Mouse (Mus musculus) intestine, postnatal 0 days (tissue): ENCODE data around the gene Zic4. TPM values are rescaled to one million over a fixed set of nuclear protein-coding genes. Genes with fewer than 3 reads are reported as not detected.

ENCODE experiments used
- ATAC-seq: fragments of 200-750 bp; cut with Nextera tagmentation; 2 replicates; pipeline ENCODE4 v1.8.0; 2017; ENCODE audit warnings: mild to moderate bottlenecking, moderate TSS enrichment, moderate library complexity
- H3K27ac ChIP-seq: fragments of 300-500 bp; sonication (generic); 2 replicates; pipeline ENCODE4 v1.5.1; 2014; ENCODE audit warnings: mild to moderate bottlenecking, low read depth, low read length, moderate library complexity
- H3K27me3 ChIP-seq: fragments of 300-500 bp; sonication (generic); replicated peaks from 2 replicates; pipeline ENCODE4 v1.6.1; 2014; ENCODE audit warnings: low read length, mixed read lengths; ENCODE audit not compliant: control insufficient read depth, insufficient read depth
- H3K36me3 ChIP-seq: fragments of 300-500 bp; sonication (generic); 2 replicates; pipeline ENCODE4 v1.6.1; 2014; ENCODE audit warnings: mild to moderate bottlenecking, moderate library complexity; ENCODE audit not compliant: control insufficient read depth, insufficient read depth
- H3K4me1 ChIP-seq: fragments of 300-500 bp; sonication (generic); replicated peaks from 2 replicates; pipeline ENCODE4 v1.6.1; 2014; ENCODE audit warnings: antibody characterized with exemption, low read length, mixed read lengths; ENCODE audit not compliant: control insufficient read depth, insufficient read depth
- H3K4me2 ChIP-seq: fragments of 300-500 bp; sonication (generic); replicated peaks from 2 replicates; pipeline ENCODE4 v1.6.1; 2014; ENCODE audit warnings: low read depth, mild to moderate bottlenecking, moderate library complexity
- H3K4me3 ChIP-seq: fragments of 300-500 bp; sonication (generic); 2 replicates; pipeline ENCODE4 v1.5.1; 2014; ENCODE audit warnings: low read depth, low read length
- H3K9ac ChIP-seq: fragments of 300-500 bp; sonication (generic); 2 replicates; pipeline ENCODE4 v1.6.1; 2014; ENCODE audit warnings: mild to moderate bottlenecking, low read depth, low read length
- H3K9me3 ChIP-seq: fragments of 300-500 bp; sonication (generic); 2 replicates; pipeline ENCODE4 v1.6.1; 2016; ENCODE audit warnings: mixed run types; ENCODE audit not compliant: control insufficient read depth
- CTCF ChIP-seq: sonication (generic); IDR thresholded peaks from 2 replicates; pipeline ENCODE4 v1.5.1; 2016; ENCODE audit warnings: low read depth, mild to moderate bottlenecking, control low read depth, antibody characterized with exemption, moderate library complexity
- WGBS: fragments of 180-500 bp; shearing (Covaris S2); extraction: QIAGEN DNeasy Blood & Tissue Kit; methylation state at CpG from one replicate; pipeline ENCODE4 v1.1.7; 2014; 5-methylcytosine and 5-hydroxymethylcytosine counted together
- polyA plus RNA-seq: library from polyadenylated mRNA; unstranded; fragments of >200 nt; fragmentation: Nextera tagmentation; extraction: Ambion mirVana; gene quantifications from 2 replicates; pipeline ENCODE4 v1.2.1, GENCODE M21; 2015

Gene Zic4
- polyA plus RNA-seq, 1 experiment from 2014 or later: not detected

- no peak for ATAC-seq
- Histone ChIP-seq H3K9me3 (no peaks in the 10 kb centered on the region), H3K27me3 (peaks cover 91% of the 10 kb centered on the region), H3K4me1 (0 out of 2 replicates have a peak, but pooled peaks cover 4% of the 10 kb centered on the region), H3K9ac (no peak overlapping the region), H3K36me3 (no peaks in the 10 kb centered on the region), H3K27ac (no peak overlapping the region), H3K4me3 (peak overlapping the region; percentile 43), H3K4me2 (peak overlapping the region; percentile 62)
- TF ChIP-seq CTCF: no peak
- 1% methylated on average over 35 of the region's 35 CpGs for WGBS
Observed at GRCm38 (mm10) chr9:91361033-91361855, 969 bp upstream of the Zic4 start.

DNA sequence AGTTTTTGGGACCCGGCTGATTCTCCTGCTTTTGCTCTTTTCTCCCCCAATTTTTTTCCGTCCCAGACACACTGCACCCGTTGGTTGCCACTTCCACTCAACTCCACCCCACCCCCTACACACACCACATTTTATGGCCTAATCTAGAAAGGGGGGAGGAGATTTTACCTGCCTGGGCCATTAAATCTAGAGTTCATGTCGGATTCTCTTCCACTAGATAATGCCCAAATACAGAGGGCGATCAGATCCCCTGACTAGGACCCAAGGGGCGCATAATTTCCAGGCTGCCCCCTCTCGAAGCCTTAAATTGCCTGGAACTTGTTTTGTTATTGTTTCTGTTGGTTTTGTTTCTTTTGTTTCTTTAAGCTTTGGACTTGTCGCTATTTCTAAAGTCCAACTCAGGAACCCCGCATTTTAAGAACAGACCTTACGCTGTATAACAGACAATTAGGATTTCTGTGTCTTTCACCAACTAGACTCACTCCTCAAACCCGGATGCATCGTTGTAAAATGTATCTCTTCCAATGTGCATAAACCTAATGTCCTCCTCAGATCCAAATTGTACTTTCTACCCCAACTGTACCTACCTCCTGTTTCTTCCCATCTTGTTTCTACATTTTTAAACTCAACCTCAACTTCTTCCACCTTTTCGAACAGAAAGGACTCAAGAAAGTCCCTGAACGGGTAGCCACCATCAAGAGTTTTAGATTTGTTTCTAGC, 958 bp downstream of the Zic4 start:
- H3K36me3 ChIP-seq: no peaks in the 10 kb centered on the region
- no peak overlapping the region for H3K4me2 ChIP-seq
- no peak for TF ChIP-seq CTCF
- no peak overlapping the region for H3K9ac ChIP-seq
- WGBS: 6% methylated on average over 14 of the region's 14 CpGs
- H3K9me3 ChIP-seq: no peaks in the 10 kb centered on the region
- no peak overlapping the region for H3K27ac ChIP-seq
- H3K27me3 ChIP-seq: peaks cover 90% of the 10 kb centered on the region
- H3K4me3 ChIP-seq: no peak overlapping the region
- no peak for ATAC-seq
- 0 out of 2 replicates have a peak, but pooled peaks cover 4% of the 10 kb centered on the region for H3K4me1 ChIP-seq

DNA sequence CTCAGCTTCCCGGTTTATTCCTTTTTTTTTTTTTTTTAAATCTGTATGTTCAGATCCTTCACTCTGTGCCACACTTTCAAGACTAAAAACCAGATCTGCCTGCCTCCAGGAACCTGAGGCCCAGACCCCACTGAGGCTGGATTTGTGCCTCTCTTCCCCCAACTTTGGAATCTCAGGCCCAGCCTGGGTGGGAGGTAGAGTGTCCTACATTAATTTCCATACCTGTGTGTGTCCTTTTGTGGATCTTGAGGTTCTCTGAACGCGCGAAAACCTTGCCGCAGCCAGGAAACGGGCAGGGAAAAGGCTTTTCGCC, 1.6 kb downstream of the Zic4 start:
- H3K27me3 ChIP-seq: peaks cover 93% of the 10 kb centered on the region
- H3K4me2 ChIP-seq: no peak overlapping the region
- no peaks in the 10 kb centered on the region for H3K36me3 ChIP-seq
- H3K9me3 ChIP-seq: no peaks in the 10 kb centered on the region
- no peak overlapping the region for H3K27ac ChIP-seq
- H3K9ac ChIP-seq: no peak overlapping the region
- 2% methylated on average over 7 of the region's 7 CpGs for WGBS
- peak overlapping the region; percentile 39; the same call in 1 of the 2 replicates for H3K4me3 ChIP-seq
- 0 out of 2 replicates have a peak, but pooled peaks cover 4% of the 10 kb centered on the region for H3K4me1 ChIP-seq
- TF ChIP-seq CTCF: no peak
- ATAC-seq: no peak

GRCm38 (mm10) chr9:91364127-91364970, 2.1 kb downstream of the Zic4 start:
- Histone ChIP-seq H3K4me3 (peak overlapping the region; percentile 39), H3K9me3 (no peaks in the 10 kb centered on the region), H3K36me3 (no peaks in the 10 kb centered on the region), H3K4me1 (0 out of 2 replicates have a peak, but pooled peaks cover 4% of the 10 kb centered on the region), H3K9ac (no peak overlapping the region), H3K27me3 (peaks cover 93% of the 10 kb centered on the region), H3K27ac (no peak overlapping the region), H3K4me2 (peak overlapping the region; percentile 64)
- TF ChIP-seq CTCF: no peak
- ATAC-seq: peak; percentile 43; the same call in 1 of the 2 replicates
- WGBS: 1% methylated on average over 76 of the region's 77 CpGs

GRCm38 (mm10) chr9:91364971-91365501, 2.8 kb downstream of the Zic4 start:
- peaks cover 94% of the 10 kb centered on the region for H3K27me3 ChIP-seq
- H3K4me3 ChIP-seq: peak overlapping the region; percentile 39
- H3K9me3 ChIP-seq: no peaks in the 10 kb centered on the region
- 0 out of 2 replicates have a peak, but pooled peaks cover 4% of the 10 kb centered on the region for H3K4me1 ChIP-seq
- ATAC-seq: no peak
- no peak overlapping the region for H3K9ac ChIP-seq
- under 1% methylated on average over 36 of the region's 42 CpGs for WGBS
- TF ChIP-seq CTCF: no peak; the same call in 1 of the 2 replicates
- H3K36me3 ChIP-seq: no peaks in the 10 kb centered on the region
- peak overlapping the region; percentile 64 for H3K4me2 ChIP-seq
- no peak overlapping the region for H3K27ac ChIP-seq
